Mouse (Mus musculus) embryonic fibroblast, embryonic 13.5 days (primary cell): ENCODE data around the gene Siva1. TPM values are rescaled to one million over a fixed set of nuclear protein-coding genes. Genes with fewer than 3 reads are reported as not detected.

Source experiments
- H3K27ac ChIP-seq: 2 replicates; pipeline ENCODE4 v1.5.1; 2012; ENCODE audit warnings: low read length, control low read depth, inconsistent platforms; ENCODE audit not compliant: insufficient read depth
- H3K4me1 ChIP-seq: 2 replicates; pipeline ENCODE4 v1.6.1; 2011; ENCODE audit warnings: low read length; ENCODE audit not compliant: control insufficient read depth, insufficient read depth
- H3K4me3 ChIP-seq: 2 replicates; pipeline ENCODE4 v1.5.1; 2011; ENCODE audit warnings: mild to moderate bottlenecking, control low read depth, low read length; ENCODE audit not compliant: insufficient read depth
- CTCF ChIP-seq: IDR thresholded peaks from 2 replicates; pipeline ENCODE4 v1.5.1; 2011; ENCODE audit warnings: mild to moderate bottlenecking, control low read depth, low read length, moderate library complexity, borderline replicate concordance; ENCODE audit not compliant: insufficient read depth
- POLR2A ChIP-seq: IDR thresholded peaks from 2 replicates; pipeline ENCODE4 v1.6.1; 2011; ENCODE audit warnings: low read depth, mild to moderate bottlenecking, control low read depth, low read length, moderate library complexity
- polyA plus RNA-seq: library from polyadenylated mRNA; stranded (reverse); fragments of >200 nt; gene quantifications from 2 replicates; pipeline ENCODE4 v1.2.4, GENCODE M21; 2011; ENCODE audit warnings: low read depth; ENCODE audit not compliant: missing spikeins, insufficient read length

Siva1 gene
- polyA plus RNA-seq, 1 experiment: 93.5 TPM

DNA sequence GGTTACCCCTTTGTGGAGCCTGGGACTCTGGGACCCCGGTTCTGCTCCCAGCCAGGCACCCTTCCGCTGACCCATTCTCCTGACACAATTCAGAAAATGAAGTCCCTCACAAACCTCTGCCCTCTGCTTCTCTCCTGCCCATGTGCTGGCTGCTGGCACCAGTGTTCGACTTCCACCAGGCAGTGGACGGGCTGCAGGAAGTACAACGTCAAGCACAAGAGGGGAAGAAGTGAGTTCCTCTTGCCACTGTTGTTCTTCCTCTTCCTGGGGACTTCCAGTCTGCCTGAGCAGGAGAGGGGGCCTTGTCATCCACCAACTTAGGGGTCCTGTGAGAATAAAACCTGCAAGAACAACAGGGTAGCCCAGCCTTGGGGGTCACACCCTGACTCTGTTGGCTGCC, 11.6 kb upstream of the Siva1 start:
- no peak overlapping the region for H3K27ac ChIP-seq
- no peak for TF ChIP-seq POLR2A
- no peak for TF ChIP-seq CTCF
- H3K4me1 ChIP-seq: no peaks in the 10 kb centered on the region
- H3K4me3 ChIP-seq: no peak overlapping the region

DNA sequence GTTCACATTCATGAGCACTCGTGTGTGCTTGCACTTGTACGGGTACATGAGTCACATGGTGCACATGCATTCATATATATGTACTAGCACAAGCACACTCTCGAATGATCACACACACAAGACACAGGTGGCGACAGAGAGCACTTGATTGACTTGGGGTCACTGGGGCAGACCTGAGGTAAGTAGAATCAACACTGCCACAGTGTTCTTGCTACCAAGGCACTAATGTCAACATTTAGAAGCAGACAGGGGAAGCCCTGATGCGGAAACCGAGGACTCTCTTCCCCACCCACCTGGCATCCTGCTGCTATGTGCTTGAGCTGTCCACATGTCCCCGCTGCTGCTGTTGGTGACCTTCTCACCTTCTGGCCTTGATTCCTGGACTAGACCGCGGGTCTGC, 10.8 kb upstream of the Siva1 start:
- Histone ChIP-seq H3K4me3 (no peak overlapping the region), H3K27ac (no peak overlapping the region), H3K4me1 (no peaks in the 10 kb centered on the region)
- TF ChIP-seq POLR2A: no peak
- TF ChIP-seq CTCF: no peak

DNA sequence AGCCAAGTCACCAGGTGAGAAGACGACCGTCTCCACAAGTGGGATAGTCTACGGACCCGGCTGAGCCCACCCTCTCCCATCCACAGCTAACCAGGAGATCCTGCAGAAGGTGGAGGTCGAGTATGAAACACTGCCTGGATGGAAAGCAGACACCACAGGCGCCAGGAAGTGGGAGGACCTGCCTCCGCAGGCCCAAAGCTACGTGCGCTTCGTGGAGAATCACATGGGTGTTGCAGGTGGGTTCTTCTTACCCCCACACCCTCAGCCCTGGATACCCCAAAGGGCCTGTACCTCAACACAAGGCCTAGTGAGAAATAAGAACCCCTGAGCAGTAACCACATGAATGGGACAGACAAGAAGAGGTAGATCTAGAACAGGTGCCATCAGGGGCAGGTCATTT, 5.0 kb upstream of the Siva1 start:
- Histone ChIP-seq H3K27ac (no peak overlapping the region), H3K4me1 (no peaks in the 10 kb centered on the region), H3K4me3 (no peak overlapping the region)
- TF ChIP-seq CTCF (no peak), POLR2A (no peak)

DNA sequence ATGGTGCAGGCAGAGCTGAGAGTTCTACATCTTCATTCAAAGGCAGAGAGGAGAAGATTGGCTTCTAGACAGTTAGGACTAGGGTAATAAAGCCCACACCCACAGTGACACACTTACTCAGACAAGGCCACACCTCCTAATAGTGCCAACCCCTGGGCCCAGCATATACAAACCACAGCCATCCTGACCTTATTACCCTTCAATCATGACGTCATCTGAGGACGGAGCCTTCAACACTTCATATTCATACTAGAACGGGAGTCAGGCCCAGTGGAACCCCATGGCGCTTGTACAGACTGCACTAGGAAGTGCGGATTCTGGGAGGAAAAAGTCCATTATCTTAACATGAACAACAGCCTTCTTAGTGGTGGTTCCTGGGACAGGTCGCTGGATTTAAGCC, 1.4 kb upstream of the Siva1 start:
- peaks cover 9% of the 10 kb centered on the region for H3K4me1 ChIP-seq
- no peak for TF ChIP-seq CTCF
- TF ChIP-seq POLR2A: no peak
- no peak overlapping the region for H3K27ac ChIP-seq
- H3K4me3 ChIP-seq: no peak overlapping the region

DNA sequence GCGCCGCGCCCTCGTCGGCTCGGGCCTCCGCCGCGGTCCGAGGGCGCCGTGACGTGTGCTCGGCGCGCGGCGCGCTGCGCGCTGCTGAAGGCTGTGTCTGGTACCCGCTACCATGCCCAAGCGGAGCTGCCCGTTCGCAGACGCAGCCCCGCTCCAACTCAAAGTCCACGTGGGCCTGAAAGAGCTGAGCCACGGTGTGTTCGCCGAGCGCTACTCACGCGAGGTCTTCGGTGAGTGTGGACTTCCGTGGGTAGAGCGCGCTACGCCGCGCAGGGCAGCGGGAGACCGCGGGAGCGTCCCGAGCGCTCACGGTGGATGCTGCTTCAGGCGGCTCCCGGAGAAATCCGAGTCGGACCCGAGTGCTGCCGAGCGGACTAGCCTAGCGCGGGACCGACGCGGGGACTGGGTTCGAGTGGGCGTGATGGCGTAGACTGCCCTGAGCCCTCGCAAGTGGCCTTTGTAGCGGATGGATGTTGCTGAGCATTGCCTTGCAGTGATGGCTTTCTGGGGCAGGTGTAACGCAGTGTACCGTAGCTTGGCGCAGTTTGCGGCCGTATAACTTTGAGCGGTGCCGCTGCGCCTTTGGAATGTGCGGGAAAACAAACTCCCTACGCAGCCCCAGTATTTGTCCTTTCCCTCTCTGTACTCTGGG, 502 bp downstream of the Siva1 start:
- peak; percentile 79 for TF ChIP-seq POLR2A
- TF ChIP-seq CTCF: no peak
- Histone ChIP-seq H3K27ac (peak overlapping the region; percentile 72), H3K4me1 (peaks cover 16% of the 10 kb centered on the region), H3K4me3 (peak overlapping the region; percentile 64)

DNA sequence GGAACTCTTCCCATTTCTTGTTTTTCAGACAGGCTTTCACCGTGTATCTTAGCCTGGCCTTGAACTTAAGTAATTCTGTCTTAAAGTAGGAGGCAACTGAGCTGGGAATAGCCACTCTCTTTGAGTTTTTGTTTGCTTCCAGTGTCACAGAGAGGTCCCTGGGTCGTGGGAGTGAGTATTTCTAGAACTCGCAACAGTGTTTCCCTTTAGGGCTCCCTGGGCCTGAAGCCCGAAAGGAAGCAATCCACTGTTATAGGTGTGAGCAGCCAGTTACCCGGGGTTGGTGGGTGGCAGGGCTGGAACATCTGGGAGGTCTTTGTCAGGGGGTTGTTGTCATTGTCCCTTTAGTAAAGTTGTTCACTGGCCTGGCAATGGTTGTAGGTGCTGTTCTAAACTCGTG, 1.7 kb downstream of the Siva1 start:
- peaks cover 16% of the 10 kb centered on the region for H3K4me1 ChIP-seq
- peak overlapping the region; percentile 64 for H3K4me3 ChIP-seq
- peak overlapping the region; percentile 72 for H3K27ac ChIP-seq
- no peak for TF ChIP-seq CTCF
- no peak for TF ChIP-seq POLR2A

DNA sequence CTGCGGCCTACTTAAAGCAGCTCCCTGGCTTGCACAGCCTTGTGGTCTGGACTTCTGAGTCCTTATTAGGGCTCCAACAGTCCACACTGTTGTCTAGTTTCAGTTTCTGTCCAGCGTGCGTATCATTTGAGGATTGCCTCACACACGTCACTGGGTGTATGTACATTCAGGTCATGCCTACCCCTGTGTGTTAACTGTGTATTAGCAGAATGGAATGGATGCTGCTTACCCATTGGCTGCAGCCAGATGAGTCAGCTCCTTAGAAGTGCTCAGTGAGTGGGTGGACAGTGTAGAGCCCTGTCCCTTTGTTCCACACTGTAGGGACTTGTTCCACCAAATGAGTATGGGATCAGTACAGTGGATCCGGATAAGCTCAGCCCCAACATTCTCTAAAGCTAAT, 3.6 kb downstream of the Siva1 start:
- peaks cover 16% of the 10 kb centered on the region for H3K4me1 ChIP-seq
- peak overlapping the region; percentile 35; the same call in 1 of the 2 replicates for H3K27ac ChIP-seq
- H3K4me3 ChIP-seq: no peak overlapping the region
- no peak for TF ChIP-seq POLR2A

DNA sequence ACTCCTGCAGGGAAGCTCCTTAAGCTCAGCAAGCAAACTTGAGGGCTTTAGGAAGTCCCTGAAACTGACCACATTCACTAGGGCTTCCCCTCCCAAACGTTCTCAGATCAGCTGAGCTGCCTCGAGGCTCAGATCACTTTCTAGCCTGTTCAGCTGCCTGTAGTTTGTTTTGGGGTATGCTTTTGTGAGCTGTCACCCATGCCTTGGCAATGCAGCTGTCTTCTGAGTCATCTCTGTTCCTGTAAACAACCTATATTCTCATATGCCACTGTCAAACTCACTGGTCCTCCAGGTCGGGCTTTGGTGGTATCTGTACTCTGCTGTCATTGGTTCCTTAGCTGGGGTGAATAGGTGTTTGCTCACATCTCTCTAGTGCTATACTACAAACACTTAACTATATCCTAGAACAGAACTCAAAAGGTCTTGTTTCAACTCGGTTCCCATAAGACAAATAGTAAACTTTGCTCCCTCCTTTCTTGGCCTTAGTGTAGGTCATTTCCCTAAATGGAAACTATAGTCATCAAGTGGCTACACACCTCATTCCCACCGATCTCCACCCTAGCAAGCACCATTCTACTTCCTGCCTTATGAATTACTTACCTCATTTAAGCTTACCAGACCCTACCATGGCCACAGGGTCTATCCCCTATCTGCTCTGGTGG, 7.4 kb downstream of the Siva1 start:
- TF ChIP-seq POLR2A (no peak), CTCF (no peak)

DNA sequence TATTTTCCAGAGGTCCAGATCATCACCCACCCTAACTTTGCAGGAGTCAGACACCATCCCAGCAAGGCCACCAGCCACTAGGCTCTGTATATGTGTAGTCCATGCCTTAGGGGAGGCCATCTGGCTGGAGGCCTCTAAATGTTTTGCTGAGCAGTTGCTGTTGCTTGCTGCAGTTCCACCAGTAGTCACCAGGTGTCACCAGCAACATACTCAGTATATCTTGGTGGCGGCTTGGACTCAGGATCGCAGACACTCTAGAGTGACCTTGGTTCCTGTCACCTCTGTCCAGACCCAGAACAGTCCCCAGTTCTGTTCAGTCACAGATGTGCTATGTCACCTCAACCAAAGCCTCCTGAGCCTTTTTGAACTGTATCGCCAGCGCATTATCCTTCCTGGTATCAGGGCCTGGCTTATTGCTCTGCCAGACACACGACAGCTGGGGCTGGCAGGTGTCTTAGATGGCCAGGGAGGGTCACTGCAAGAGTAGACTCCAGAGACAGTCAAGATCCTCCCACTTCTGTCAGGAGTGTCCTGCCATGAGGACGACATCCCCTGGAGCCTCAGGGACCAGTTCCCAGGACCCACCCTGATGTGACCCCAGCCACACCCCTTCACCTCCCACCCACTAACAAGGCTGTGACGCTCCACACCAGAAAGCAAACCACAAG, 8.8 kb downstream of the Siva1 start:
- peak; percentile 74; the same call in 1 of the 2 replicates for TF ChIP-seq CTCF
- TF ChIP-seq POLR2A: no peak

More for the DNA sequence above, 7.4 kb downstream of the Siva1 start:
- Histone ChIP-seq H3K4me3 (no peak overlapping the region), H3K4me1 (peaks cover 11% of the 10 kb centered on the region), H3K27ac (no peak overlapping the region)

DNA sequence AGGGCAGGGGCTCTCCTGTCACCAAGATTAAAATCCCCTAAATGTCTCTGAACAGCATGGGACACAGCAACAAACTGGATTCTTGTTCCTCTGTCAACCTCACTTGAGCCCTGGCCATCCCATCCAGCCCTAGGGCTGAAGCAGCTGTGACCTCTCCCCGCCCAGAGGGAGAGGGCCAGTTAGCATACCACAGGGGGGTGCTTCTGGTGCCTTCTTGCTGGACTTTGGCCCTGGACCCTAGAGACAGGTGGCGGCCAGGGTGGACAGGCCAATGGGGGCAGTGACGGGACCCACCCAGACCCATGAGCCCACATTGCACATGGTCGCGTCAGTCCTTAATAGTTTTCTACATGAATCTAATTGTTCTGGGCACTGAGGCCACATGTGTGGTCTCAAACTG, 9.6 kb downstream of the Siva1 start:
- H3K27ac ChIP-seq: no peak overlapping the region
- H3K4me1 ChIP-seq: no peaks in the 10 kb centered on the region
- TF ChIP-seq CTCF (no peak), POLR2A (no peak)
- no peak overlapping the region for H3K4me3 ChIP-seq

More for the DNA sequence above, 8.8 kb downstream of the Siva1 start:
- Histone ChIP-seq H3K4me1 (peaks cover 5% of the 10 kb centered on the region), H3K4me3 (no peak overlapping the region), H3K27ac (no peak overlapping the region)
